Mouse (Mus musculus) stomach, postnatal 0 days (tissue): ENCODE data around the gene Retnlg.

ENCODE experiments used
- CTCF ChIP-seq: IDR thresholded peaks from 2 replicates; pipeline ENCODE4 v1.5.1; 2016; ENCODE audit warnings: antibody characterized with exemption, low read depth, mild to moderate bottlenecking, moderate library complexity
- EP300 ChIP-seq: optimal IDR thresholded peaks from 2 replicates; pipeline ENCODE3; 2016; ENCODE audit warnings: antibody characterized with exemption

- TF ChIP-seq CTCF = no peak
- no peak for TF ChIP-seq EP300
Observed at GRCm38 (mm10) chr16:48923724-48924123, 51.3 kb downstream of the Retnlg start.
